Mouse (Mus musculus) intestine, postnatal 0 days (tissue): ENCODE data around the gene Gm10197. TPM values are rescaled to one million over a fixed set of nuclear protein-coding genes. Genes with fewer than 3 reads are reported as not detected.
"Not testable (repeated sequence)": the region's sequence is repeated elsewhere in the genome, so short reads cannot be mapped to it uniquely, and the experiment has no call there.

Experiments used
- ATAC-seq: fragments of 200-750 bp; cut with Nextera tagmentation; 2 replicates; pipeline ENCODE4 v1.8.0; 2017; ENCODE audit warnings: mild to moderate bottlenecking, moderate TSS enrichment, moderate library complexity
- H3K27ac ChIP-seq: fragments of 300-500 bp; sonication (generic); 2 replicates; pipeline ENCODE4 v1.5.1; 2014; ENCODE audit warnings: mild to moderate bottlenecking, low read depth, low read length, moderate library complexity
- H3K27me3 ChIP-seq: fragments of 300-500 bp; sonication (generic); replicated peaks from 2 replicates; pipeline ENCODE4 v1.6.1; 2014; ENCODE audit warnings: low read length, mixed read lengths; ENCODE audit not compliant: control insufficient read depth, insufficient read depth
- H3K36me3 ChIP-seq: fragments of 300-500 bp; sonication (generic); 2 replicates; pipeline ENCODE4 v1.6.1; 2014; ENCODE audit warnings: mild to moderate bottlenecking, moderate library complexity; ENCODE audit not compliant: control insufficient read depth, insufficient read depth
- H3K4me1 ChIP-seq: fragments of 300-500 bp; sonication (generic); replicated peaks from 2 replicates; pipeline ENCODE4 v1.6.1; 2014; ENCODE audit warnings: antibody characterized with exemption, low read length, mixed read lengths; ENCODE audit not compliant: control insufficient read depth, insufficient read depth
- H3K4me2 ChIP-seq: fragments of 300-500 bp; sonication (generic); replicated peaks from 2 replicates; pipeline ENCODE4 v1.6.1; 2014; ENCODE audit warnings: low read depth, mild to moderate bottlenecking, moderate library complexity
- H3K4me3 ChIP-seq: fragments of 300-500 bp; sonication (generic); 2 replicates; pipeline ENCODE4 v1.5.1; 2014; ENCODE audit warnings: low read depth, low read length
- H3K9ac ChIP-seq: fragments of 300-500 bp; sonication (generic); 2 replicates; pipeline ENCODE4 v1.6.1; 2014; ENCODE audit warnings: mild to moderate bottlenecking, low read depth, low read length
- H3K9me3 ChIP-seq: fragments of 300-500 bp; sonication (generic); 2 replicates; pipeline ENCODE4 v1.6.1; 2016; ENCODE audit warnings: mixed run types; ENCODE audit not compliant: control insufficient read depth
- CTCF ChIP-seq: sonication (generic); IDR thresholded peaks from 2 replicates; pipeline ENCODE4 v1.5.1; 2016; ENCODE audit warnings: low read depth, mild to moderate bottlenecking, control low read depth, antibody characterized with exemption, moderate library complexity
- WGBS: fragments of 180-500 bp; shearing (Covaris S2); extraction: QIAGEN DNeasy Blood & Tissue Kit; methylation state at CpG from one replicate; pipeline ENCODE4 v1.1.7; 2014; 5-methylcytosine and 5-hydroxymethylcytosine counted together
- polyA plus RNA-seq: library from polyadenylated mRNA; unstranded; fragments of >200 nt; fragmentation: Nextera tagmentation; extraction: Ambion mirVana; gene quantifications from 2 replicates; pipeline ENCODE4 v1.2.1, GENCODE M21; 2015

Gm10197 gene
- polyA plus RNA-seq, 1 experiment from 2014 or later, result not detected

DNA sequence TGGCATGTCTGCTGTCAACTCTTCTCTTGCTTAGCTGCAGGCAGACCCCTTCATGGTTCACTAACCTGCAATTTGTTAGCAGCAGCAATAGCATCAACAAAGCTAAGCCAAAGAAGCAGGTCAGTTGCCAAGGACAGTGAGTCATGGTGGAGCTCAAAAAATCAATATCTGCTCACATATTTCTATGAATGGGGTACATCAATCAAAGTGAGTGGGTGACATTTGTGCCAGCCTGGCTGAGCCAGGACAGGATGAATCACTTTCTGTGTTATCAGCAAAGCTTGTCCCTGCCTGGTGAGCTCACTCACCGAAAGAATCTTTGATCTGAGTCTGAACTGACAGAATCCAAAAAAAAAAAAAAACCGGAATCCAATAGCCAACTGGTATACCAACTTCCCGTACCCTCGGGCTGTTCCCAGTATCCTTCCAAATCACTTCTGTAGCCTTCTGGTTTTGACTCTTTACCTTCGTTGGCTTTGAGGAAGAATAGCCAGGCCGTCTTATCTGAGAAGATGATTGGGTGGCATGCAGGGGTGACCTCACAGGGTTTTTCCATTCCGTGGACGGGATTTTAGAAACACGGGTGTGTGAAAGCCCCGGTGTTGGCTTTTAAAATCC, 32.8 kb upstream of the Gm10197 start:
- H3K27me3 ChIP-seq, result no peaks in the 10 kb centered on the region
- no peak overlapping the region for H3K27ac ChIP-seq
- no peak overlapping the region for H3K9ac ChIP-seq
- H3K9me3 ChIP-seq, result no peaks in the 10 kb centered on the region
- no peak overlapping the region for H3K4me2 ChIP-seq
- no peak for TF ChIP-seq CTCF
- H3K36me3 ChIP-seq, result no peaks in the 10 kb centered on the region
- H3K4me1 ChIP-seq, result no peaks in the 10 kb centered on the region
- no peak for ATAC-seq
- H3K4me3 ChIP-seq, result no peak overlapping the region
- WGBS, result 93% methylated on average over 10 of the region's 10 CpGs

DNA sequence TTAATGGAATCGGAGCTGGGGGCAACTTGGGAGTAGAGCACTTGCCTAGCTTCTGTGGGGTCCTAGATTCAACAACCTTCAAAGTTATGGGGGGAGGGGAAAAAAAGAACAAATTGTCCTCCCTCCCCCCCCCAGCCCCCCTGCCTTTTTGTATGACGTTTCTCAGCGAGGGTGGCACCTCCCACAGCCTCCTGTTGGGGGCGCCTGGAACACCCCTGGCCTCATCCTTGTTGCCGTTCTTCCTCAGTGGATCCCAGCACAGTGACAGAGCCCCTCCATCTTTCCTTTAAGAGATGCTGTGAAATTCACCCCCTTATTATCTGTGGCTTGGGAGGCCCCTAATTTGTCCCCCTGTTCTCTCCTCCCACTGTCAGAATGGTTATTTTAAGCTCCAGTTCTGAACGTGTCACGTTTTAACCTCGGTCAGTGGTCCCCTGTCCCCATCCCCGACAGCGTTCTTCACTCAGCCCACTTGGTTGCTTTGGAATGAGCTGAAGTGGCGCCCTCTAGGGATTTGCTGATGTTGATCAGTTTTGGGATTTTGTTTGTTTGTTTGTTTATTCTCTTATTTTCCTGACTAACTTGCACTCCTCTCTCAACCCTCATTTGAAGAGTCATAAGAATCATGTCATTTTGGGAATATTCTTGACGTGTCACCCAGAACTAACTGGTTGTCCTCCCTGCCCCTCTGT, 31.3 kb upstream of the Gm10197 start:
- Histone ChIP-seq H3K27ac (no peak overlapping the region), H3K36me3 (no peaks in the 10 kb centered on the region), H3K9ac (no peak overlapping the region), H3K4me2 (no peak overlapping the region), H3K4me1 (no peaks in the 10 kb centered on the region), H3K4me3 (no peak overlapping the region), H3K27me3 (no peaks in the 10 kb centered on the region), H3K9me3 (no peaks in the 10 kb centered on the region)
- TF ChIP-seq CTCF, result peak; percentile 28; the same call in 1 of the 2 replicates
- no peak for ATAC-seq
- 45% methylated on average over 12 of the region's 12 CpGs for WGBS

DNA sequence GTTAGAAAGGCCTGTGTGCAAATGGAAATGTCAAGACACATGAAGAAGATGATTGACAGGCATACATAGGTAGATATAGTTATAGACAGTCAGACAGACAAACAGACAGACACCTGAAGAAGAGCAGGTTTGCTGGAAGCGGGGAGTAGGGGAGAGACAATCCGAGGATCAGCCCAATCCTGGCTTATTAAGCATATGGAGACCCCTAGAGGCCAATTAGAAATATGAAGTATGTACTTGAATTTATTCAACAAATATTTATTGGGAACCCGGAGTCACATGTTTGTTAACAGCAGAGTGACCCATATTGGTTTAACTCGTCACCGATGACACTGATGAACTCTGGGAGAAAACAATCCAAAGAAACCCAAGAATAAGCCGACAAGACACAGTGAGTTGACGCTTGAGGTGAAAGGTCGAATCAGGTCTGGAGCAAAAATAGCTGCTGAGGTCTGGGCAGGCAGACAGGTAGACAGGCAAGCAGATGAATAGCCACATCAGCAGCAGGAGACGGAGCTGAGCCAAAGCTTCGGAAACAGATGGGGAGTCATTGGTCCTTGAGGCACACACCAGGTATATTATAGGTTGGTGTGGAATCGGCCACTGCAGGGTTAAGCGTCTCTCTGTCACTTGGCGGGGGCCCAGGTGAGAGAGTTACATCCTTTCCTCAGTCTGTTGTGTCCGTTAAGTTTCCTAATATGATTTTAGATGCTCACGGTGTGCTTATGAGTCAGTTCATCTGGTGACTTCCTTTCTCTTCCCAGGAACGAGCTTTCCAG, 29.0 kb upstream of the Gm10197 start:
- WGBS, result 77% methylated on average over 16 of the region's 16 CpGs
- no peak; the same call in 1 of the 2 replicates for TF ChIP-seq CTCF
- no peaks in the 10 kb centered on the region for H3K4me1 ChIP-seq

DNA sequence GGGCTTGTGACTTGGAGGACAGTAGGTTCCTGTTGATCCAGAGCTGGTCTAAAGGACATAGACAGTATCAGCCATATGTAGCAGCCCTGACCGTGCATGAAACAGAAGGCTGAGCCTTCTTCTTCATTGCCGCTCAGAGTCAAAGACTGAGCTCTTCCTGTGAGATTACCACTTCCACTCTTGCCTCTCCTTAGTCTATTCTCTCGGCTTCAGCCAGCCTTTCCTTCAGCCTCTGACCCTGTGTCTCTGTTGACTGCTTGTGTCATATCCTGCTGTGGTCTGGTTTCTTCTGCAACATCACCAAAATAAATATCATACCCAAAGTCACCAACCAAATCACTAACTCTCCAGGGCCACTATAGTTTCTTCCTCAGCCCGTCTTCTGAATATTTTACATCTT, 27.6 kb upstream of the Gm10197 start:
- H3K4me1 ChIP-seq, result no peaks in the 10 kb centered on the region
- no peak overlapping the region for H3K4me2 ChIP-seq
- TF ChIP-seq CTCF, result no peak
- H3K27ac ChIP-seq, result no peak overlapping the region
- 84% methylated on average over 4 of the region's 4 CpGs for WGBS
- no peaks in the 10 kb centered on the region for H3K27me3 ChIP-seq
- H3K9me3 ChIP-seq, result no peaks in the 10 kb centered on the region
- ATAC-seq, result no peak
- H3K4me3 ChIP-seq, result no peak overlapping the region
- H3K9ac ChIP-seq, result no peak overlapping the region
- no peaks in the 10 kb centered on the region for H3K36me3 ChIP-seq

More for the DNA sequence above, 29.0 kb upstream of the Gm10197 start:
- no peaks in the 10 kb centered on the region for H3K36me3 ChIP-seq
- no peak for ATAC-seq
- H3K27me3 ChIP-seq, result no peaks in the 10 kb centered on the region
- no peak overlapping the region for H3K27ac ChIP-seq
- H3K9me3 ChIP-seq, result no peaks in the 10 kb centered on the region
- H3K9ac ChIP-seq, result no peak overlapping the region
- no peak overlapping the region for H3K4me3 ChIP-seq
- H3K4me2 ChIP-seq, result no peak overlapping the region

DNA sequence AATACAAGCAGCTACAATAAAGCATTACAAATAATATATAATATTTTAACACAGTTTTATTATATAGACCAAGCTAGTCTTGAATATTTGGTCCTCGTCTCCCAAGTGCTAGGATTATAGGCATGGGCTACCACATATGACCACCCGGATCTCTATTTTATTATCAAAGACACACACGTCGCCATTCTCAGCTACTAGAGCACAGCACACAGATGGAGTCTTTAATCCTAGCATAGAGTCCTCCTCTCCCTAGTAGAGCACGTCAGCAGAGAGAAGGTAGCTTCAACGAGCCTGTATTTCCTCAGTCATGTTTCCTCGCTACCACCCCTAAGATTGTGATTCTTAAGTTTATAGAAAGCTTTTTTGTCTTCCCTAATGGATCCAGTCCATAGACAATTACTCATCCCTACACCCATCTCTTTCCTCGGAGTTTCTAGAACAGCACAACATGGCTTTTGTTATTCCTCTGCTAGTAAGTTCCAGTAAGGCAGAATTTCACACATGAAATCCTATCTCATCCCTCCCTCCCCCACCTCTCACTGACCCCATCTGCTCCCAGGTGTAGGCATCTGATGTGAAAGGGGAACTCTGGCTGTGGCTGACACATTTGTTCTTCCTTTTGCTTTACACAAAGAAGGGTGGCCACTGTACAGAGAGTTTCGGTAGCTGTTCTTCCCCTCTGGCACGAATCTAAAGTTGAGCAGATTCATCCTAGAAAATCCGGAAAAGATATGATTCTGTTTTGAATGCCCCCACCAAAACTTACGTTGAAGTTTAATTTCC, 26.1 kb upstream of the Gm10197 start:
- H3K36me3 ChIP-seq, result no peaks in the 10 kb centered on the region
- H3K27ac ChIP-seq, result no peak overlapping the region
- no peaks in the 10 kb centered on the region for H3K4me1 ChIP-seq
- TF ChIP-seq CTCF, result no peak
- ATAC-seq, result no peak
- no peak overlapping the region for H3K4me2 ChIP-seq
- 80% methylated on average over 12 of the region's 12 CpGs for WGBS
- H3K9ac ChIP-seq, result no peak overlapping the region
- no peak overlapping the region for H3K4me3 ChIP-seq
- no peaks in the 10 kb centered on the region for H3K27me3 ChIP-seq
- no peaks in the 10 kb centered on the region for H3K9me3 ChIP-seq

DNA sequence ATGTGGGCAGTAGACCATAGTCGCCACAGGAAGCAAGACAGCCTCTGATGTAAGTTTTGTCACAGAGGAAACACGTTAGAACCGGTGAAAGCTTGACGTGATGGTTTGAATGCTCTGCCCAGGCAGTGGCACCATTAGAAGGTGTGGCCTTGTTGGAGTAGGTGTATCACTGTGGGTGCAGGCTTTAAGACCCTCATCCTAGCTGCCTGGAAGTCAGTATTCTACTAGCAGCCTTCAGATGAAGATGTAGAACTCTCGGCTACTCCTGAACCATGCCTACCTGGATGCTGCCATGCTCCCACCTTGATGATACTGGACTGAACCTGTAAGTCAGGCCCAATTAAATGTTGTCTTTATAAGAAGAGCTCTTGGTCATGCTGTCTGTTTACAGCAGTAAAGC, 24.2 kb upstream of the Gm10197 start:
- not testable (repeated sequence) for H3K9me3 ChIP-seq, H3K4me1 ChIP-seq, H3K9ac ChIP-seq, H3K4me2 ChIP-seq, ATAC-seq, H3K4me3 ChIP-seq, H3K36me3 ChIP-seq, H3K27ac ChIP-seq, H3K27me3 ChIP-seq
- WGBS, result 69% methylated on average over 5 of the region's 5 CpGs

DNA sequence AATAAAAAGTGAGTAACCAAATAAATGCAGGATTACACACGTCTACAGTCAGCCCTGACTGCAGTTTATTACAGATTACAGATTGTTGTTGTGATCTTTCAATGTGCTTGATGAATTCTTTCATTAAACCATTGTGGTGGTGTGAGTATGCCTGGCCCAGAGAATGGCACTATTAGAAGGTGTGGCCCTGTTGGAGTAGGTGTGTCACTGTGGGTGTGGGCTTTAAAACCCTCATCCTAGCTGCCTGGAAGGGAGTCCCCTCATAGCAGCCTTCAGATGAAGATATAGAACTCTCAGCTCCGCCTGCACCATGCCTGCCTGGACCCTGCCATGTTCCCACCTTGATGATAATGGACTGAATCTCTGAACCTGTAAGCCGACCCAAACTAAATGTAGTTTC, 23.4 kb upstream of the Gm10197 start:
- not testable (repeated sequence) for H3K4me2 ChIP-seq, H3K9ac ChIP-seq, H3K4me1 ChIP-seq, H3K27me3 ChIP-seq, H3K36me3 ChIP-seq, H3K4me3 ChIP-seq, H3K27ac ChIP-seq, H3K9me3 ChIP-seq, ATAC-seq
- WGBS, result 57% methylated on average over 3 of the region's 3 CpGs
